Mouse (Mus musculus) spleen, adult 2 months (tissue): ENCODE data around the gene Mta2.

ENCODE experiments used
- CTCF ChIP-seq: fragments of 200-500 bp; IDR thresholded peaks from 2 replicates; pipeline ENCODE4 v1.5.1; 2011; ENCODE audit warnings: mild to moderate bottlenecking, inconsistent platforms; ENCODE audit not compliant: insufficient read depth, insufficient read length, insufficient replicate concordance; ENCODE audit errors: extremely low read depth
- POLR2A ChIP-seq: fragments of 200-500 bp; IDR thresholded peaks from 2 replicates; pipeline ENCODE4 v1.6.1; 2011; ENCODE audit warnings: low read depth, low read length, inconsistent platforms

- TF ChIP-seq CTCF: no peak
- no peak for TF ChIP-seq POLR2A
Measured at GRCm38 (mm10) chr19:8926766-8927165, 14.9 kb upstream of the Mta2 start.
